Mouse (Mus musculus) erythroblast, embryonic 14.5 days (primary cell): Measurements from ENCODE around the gene Kazald1.

ENCODE experiments used
- GATA1 ChIP-seq: IDR thresholded peaks from 2 replicates; pipeline ENCODE4 v1.6.1; 2012; ENCODE audit warnings: low read length, inconsistent platforms, mixed read lengths
- TAL1 ChIP-seq: IDR thresholded peaks from 3 replicates; pipeline ENCODE4 v1.6.1; 2012; ENCODE audit warnings: low read length, inconsistent platforms, mixed read lengths

DNA sequence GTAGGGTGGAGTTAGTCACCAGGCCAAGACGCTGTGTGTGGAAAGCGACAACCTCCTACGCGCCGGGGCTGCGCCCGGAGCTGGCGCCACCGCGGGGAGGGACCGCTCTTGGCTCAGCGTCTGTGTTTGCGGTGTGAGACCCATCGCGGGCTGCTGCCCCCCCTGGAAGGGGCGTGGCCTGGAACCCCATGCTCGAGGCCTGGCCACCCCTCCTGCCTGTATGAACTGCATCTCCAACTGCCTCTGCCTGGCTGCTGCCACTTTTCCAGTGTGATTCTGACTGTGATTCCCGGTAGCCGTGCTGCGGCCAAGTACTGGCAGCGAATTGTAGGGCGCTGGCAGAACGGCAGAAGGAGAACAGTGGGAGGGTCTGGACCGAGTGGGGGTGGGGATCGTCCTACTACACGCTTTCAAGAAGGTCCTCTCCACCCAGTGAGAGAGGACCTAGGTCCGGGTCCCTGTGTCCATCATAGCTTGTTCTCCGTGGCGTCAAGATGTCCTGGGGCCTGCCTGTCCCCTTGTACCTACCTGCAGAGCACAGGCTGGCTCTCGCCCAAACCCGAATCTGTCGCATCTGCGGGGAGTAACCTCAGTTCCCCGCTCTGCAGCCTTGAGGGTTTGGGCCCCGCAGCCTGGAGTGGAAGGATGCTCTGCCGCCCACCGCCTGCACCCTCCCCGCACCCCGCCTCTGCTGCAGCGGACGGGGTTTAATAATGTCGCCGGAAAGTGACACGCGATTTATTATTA is 4.9 kb downstream of the Kazald1 start:
- TF ChIP-seq GATA1 (no peak), TAL1 (no peak)
